Mouse (Mus musculus) G1E (cell line): ENCODE results near the gene Gtf2f1.

Source experiments
- CTCF ChIP-seq: IDR thresholded peaks from 2 replicates; pipeline ENCODE4 v1.5.1; 2012; ENCODE audit warnings: low read depth, low read length, inconsistent platforms, mixed read lengths
- POLR2AphosphoS5 ChIP-seq: IDR thresholded peaks from 2 replicates; pipeline ENCODE4 v1.6.1; 2012; ENCODE audit warnings: low read depth, low read length, inconsistent platforms; ENCODE audit not compliant: insufficient replicate concordance
- TAL1 ChIP-seq: conservative IDR thresholded peaks from 2 replicates; pipeline ENCODE4 v1.6.1; 2012; ENCODE audit warnings: low read depth, low read length, inconsistent platforms, mixed read lengths

- TF ChIP-seq CTCF (no peak), POLR2AphosphoS5 (no peak), TAL1 (no peak)
These were observed 45.2 kb upstream of the Gtf2f1 start for GRCm38 (mm10) chr17:57056246-57056645.
